Mouse (Mus musculus): ENCODE data around the gene Tnfaip1. TPM values are rescaled to one million over a fixed set of nuclear protein-coding genes. Genes with fewer than 3 reads are reported as not detected.
"Not testable (repeated sequence)": the region's sequence is repeated elsewhere in the genome, so short reads cannot be mapped to it uniquely, and the experiment has no call there.

Gene Tnfaip1
- total RNA-seq (2015; ENCODE audit: low replicate concordance) (0.58 and 2.1 TPM in 2 replicates), total RNA-seq (2017; ENCODE audit: low replicate concordance) (0.60 and 1.5 TPM in 2 replicates)

- peak; percentile 96 for ATAC-seq (replicated peaks; ENCODE audit: low FRiP score, poor library complexity, severe bottlenecking)
Observed at GRCm38 (mm10) chr11:78536080-78536689, at the start of gene Tnfaip1, which contains the start of gene Ift20. Tnfaip1 (minus strand) TSS chr11:78536332. Ift20 (plus strand) TSS chr11:78536361.

DNA sequence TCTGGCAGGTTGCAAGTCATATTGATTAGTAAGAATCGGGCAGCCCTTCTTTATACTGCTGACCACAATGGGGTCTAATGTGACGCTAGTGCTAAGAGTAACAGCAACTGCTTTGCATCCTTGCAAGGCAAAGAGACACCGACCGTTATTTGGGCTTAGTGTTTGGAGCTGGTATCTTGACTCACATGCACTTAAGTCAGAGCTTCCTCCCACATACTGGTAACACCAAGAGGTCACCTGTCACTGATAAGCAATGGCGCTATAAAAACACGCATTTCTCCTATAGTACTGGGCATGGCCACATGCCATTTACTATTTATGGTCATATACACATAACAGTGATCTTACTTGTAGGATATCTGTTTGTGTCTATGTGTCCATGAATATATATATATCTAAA lies 46.7 kb upstream of the Tnfaip1 start:
- ATAC-seq (replicated peaks; ENCODE audit: low FRiP score, poor library complexity, severe bottlenecking), result no peak

DNA sequence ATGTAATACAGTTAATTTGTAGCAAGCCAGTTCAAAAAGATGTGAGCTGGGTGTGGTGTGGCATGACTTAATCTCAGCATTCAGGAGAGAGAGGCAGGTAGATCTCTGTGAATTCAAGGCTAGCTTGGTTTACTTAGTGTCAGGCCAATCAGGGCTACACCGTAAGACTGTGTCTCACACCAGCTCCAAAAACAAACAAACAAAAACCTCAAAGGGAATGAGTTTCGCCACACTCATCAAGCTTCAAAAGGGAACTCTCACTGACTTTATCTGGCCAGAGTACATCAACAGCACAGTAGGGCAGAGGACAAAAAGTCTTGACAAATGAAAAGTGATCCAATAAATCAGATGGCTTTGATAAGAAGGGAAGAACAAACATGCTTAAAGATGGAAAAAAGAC lies 38.8 kb upstream of the Tnfaip1 start:
- no peak for ATAC-seq (replicated peaks; ENCODE audit: low FRiP score, poor library complexity, severe bottlenecking)

- ATAC-seq (replicated peaks; ENCODE audit: low FRiP score, poor library complexity, severe bottlenecking), result no peak
Observed at GRCm38 (mm10) chr11:78574536-78574935, 38.4 kb upstream of the Tnfaip1 start.

- ATAC-seq (replicated peaks; ENCODE audit: low FRiP score, poor library complexity, severe bottlenecking), result not testable (repeated sequence)
Observed at GRCm38 (mm10) chr11:78574031-78574430, 37.9 kb upstream of the Tnfaip1 start.

DNA sequence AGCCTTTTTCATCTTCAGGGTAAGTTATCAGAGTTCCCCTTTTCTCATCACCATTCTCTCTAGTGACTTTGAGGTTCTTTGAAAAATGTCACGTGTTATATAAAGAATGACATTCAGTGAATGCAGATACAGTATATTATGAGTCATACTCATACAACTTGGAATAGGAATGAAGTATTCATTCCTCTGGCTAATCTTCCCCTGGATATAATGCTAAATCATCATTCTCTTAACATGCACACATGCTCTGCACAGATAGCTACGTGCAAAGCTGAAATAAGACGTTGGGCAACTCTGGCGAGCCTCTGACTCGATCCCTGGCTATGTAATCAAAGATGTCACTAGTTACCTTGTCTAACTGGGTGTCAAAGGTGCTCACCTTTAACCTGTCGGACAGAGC lies 35.7 kb upstream of the Tnfaip1 start:
- no peak for ATAC-seq (replicated peaks; ENCODE audit: low FRiP score, poor library complexity, severe bottlenecking)

GRCm38 (mm10) chr11:78571441-78571840 lies 35.3 kb upstream of the Tnfaip1 start:
- ATAC-seq (replicated peaks; ENCODE audit: low FRiP score, poor library complexity, severe bottlenecking), result no peak

DNA sequence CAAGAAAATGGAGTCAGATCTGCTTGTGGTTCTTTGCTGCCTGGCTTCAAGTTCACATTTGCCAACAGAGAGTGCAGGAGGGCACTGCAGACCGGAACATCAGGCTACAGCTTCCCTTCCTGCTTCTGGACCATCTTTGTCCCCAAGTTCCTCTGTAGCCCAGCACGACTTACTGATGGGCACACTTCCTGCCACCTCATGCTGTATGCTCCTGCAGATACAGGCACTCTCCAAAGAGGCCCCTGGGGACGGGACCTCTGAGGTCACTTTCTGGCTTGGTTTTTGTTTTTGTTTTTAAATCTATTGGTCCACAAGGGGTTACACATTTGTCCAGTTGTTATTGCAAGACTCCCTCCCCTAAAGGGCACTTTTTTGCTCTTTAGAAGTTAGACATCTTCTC lies 33.7 kb upstream of the Tnfaip1 start:
- ATAC-seq (replicated peaks; ENCODE audit: low FRiP score, poor library complexity, severe bottlenecking), result no peak

DNA sequence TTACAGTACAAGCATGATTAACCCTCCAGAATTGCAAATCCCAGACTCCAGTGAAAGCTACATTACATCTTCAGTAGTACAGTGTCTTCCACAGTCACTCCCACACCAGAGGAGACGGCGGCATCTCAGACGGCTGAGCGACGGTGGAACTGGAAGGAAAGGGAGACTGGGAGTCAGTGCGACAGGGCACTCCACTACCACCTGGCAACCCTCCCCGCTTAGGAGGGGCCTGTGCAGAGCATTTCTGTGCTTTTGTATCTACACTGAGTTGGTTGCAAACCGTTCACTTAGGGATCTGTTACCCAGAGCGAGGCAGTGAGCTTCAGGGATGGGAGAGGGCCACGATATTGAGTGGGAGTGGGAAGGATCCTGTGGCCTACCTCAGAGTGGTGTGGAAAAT lies 32.7 kb upstream of the Tnfaip1 start:
- no peak for ATAC-seq (replicated peaks; ENCODE audit: low FRiP score, poor library complexity, severe bottlenecking)

DNA sequence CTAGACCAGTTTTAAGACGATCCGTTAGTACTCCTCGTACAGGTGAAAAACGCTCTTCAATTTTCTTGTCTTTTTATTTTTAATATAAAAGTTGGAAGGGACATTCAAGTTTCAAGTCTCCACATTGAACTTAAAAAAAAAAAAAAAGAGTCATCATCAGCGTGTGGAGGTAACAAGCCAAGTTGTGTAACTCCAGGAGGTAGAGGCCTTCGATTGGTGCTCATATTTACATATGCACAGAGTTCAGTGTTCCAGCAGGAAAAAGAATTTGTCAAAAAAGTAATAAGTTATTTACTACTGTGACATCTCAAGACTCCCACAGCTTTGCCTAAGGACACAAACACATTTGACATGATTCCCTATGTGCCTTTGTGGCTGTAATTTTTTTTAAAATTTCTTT lies 31.5 kb upstream of the Tnfaip1 start:
- no peak for ATAC-seq (replicated peaks; ENCODE audit: low FRiP score, poor library complexity, severe bottlenecking)

DNA sequence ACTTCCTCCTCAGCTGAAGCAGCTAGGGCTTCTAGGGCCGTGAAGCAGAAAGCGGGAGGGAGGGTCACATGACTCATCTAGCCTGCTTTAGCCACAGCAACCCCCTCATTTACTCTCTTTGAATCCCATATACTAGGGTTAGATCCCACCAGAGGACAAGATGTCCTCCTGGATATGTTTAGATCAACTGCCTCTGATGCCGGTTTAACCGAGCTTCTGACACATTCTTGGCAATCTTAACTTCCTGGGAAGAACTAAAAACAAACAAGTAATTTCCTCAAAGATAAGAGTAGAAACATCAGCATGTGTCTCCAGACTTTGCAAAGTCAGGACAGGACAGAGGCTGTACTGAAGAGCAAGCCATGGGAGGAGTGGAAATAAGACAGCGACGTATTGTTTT lies 30.6 kb upstream of the Tnfaip1 start:
- no peak for ATAC-seq (replicated peaks; ENCODE audit: low FRiP score, poor library complexity, severe bottlenecking)

DNA sequence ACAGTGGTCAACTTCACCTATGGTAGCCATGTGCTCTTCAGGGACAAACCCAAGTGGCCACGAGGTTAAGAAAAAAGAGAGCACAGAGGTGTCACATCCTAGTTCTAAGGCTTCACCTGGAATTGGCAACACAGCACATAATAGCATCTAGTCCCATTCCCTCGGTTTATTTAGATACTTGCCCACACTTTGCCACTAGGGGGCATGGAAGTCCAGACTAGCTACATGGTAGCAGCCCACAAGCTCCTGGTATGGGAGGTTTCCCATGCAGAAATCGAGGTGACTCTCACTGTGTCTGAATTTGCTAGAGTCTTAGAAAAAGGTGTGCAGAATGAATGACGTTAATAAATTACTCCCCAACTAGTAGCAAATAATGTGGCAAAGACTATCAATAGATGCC lies 24.3 kb upstream of the Tnfaip1 start:
- peak; percentile 78 for ATAC-seq (replicated peaks; ENCODE audit: low FRiP score, poor library complexity, severe bottlenecking)

GRCm38 (mm10) chr11:78557241-78557640 lies 21.1 kb upstream of the Tnfaip1 start:
- 0 out of 2 replicates have a peak, but pooled peaks have one; percentile 5 for ATAC-seq (replicated peaks; ENCODE audit: low FRiP score, poor library complexity, severe bottlenecking)

- ATAC-seq (replicated peaks; ENCODE audit: low FRiP score, poor library complexity, severe bottlenecking), result no peak
Observed at GRCm38 (mm10) chr11:78556070-78556469, 19.9 kb upstream of the Tnfaip1 start.

DNA sequence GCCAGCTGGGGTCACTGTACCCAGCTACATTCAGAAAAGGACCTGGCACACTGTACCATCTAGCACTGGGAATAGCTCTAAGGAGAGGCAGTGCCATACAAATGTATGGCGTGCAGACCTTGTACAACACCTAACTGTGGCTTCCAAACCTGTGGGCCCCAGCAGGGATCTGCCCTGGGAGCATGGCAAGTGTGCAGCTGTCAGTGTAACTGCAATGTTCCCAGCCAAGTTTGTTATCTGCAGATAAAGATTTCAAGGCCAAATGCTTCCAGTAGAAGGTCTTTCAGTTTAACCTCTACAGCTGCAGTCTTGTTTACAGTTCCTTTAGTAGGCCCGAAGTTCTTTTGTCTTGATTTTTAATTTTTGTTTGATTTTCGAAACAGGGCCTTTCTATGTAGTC lies 19.5 kb upstream of the Tnfaip1 start:
- no peak for ATAC-seq (replicated peaks; ENCODE audit: low FRiP score, poor library complexity, severe bottlenecking)

- no peak; the same call in 1 of the 2 replicates for ATAC-seq (replicated peaks; ENCODE audit: low FRiP score, poor library complexity, severe bottlenecking)
Observed at GRCm38 (mm10) chr11:78551059-78551398, 14.9 kb upstream of the Tnfaip1 start.

DNA sequence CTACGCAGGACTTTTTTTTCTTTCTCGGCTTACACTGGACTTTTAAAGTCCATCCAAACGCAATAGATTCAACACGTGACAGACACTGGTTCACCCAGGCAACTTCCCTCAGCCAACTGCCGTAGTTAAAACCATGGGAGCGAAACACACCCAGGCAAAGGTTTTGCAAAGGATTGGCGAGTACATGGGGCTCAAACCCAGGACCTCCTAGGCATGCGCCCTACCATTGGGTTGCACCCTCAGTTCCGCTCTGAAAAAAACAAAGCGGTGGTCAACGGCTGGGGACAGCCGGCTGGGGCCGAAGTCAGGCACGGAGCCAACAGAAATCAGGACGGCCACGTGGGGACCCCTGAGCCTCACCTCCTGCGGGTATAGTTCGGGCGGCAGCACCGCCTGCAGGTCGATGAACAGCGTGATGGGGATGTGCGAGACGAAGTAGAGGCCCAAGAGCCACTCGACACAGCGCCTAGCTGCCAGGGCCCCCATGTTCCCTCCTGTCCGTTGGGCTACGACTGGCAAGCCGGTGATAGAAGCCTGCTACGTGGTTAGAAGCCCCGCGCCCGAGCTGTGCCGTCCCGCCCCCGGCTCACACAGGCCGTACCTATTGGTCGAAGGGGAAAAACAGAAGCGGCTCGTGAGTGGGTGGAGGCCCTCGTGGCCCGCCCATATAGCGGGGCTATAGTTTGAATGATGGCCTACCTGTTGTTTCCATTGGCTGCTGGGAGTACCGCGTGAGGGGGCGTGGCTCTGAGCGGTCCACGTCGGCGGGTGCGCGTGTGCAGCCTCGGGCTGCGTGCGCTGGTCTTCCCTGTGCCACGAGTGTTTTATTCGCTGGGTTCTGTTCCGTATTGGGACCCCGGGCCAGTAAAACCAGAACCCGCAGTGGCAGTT lies 14.3 kb upstream of the Tnfaip1 start, which contains the start of gene Tmem97:
TSS of gene Tmem97 (minus strand) at position 610 of the 891 bp plus-strand sequence.
- ATAC-seq (replicated peaks; ENCODE audit: low FRiP score, poor library complexity, severe bottlenecking), result peak; percentile 99

DNA sequence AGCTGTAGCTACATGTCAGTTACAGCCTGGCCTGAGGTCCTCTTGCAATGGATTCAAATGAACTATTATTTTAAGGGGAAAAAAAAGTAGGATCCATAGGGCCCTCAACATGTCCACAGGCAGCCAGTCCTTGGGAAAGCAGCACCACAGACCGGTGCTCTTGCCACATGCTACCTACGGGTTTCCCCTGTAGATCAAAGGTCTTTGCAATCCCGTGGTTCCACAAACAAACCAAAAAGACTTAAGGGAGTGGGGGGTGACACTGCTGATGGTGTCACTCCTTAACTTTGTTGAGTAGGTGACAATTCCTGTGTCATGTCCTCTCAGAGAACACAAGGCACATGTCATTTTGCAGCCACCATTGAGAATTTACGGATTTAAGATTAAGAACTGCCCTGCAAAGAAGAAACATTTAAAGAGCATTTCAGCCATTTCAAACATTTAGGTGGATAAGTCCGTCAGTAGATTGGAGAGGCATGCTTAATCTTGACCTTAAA lies 13.4 kb upstream of the Tnfaip1 start:
- ATAC-seq (replicated peaks; ENCODE audit: low FRiP score, poor library complexity, severe bottlenecking), result no peak

DNA sequence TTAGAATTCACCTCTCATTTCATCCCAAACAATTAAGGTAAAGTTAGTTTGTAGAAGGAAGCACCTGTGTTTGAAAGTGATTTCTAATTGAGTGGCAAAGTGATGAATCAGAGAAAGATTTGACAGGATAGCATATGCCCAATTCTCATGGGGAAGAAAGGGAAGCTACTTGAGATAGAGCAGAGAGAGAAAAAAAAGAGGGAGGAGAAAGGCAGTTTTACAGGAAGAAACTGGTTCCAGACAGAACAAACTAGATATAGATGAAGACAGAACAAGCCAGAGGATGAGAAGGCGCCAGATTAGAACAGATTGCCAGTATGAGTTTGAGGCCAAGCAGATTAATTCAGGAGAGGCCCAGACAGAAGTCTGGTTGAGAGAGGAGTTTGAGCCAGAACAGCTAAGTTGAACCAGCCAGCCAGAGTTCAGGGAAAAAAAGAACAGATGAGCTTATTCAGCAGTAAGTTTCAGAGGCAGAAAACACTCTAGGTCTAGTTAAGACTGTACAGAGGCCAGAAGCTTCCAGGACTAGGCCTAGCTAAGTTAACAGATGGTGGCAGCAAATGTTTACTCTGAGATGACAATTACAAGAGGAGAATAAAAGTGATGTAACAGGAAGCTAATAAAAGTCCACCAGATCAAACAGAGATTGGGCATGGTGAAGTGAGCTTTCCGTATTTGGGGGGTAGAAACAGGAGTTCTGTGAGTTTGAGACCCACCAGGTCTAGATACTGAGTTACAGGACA lies 11.8 kb upstream of the Tnfaip1 start:
- ATAC-seq (replicated peaks; ENCODE audit: low FRiP score, poor library complexity, severe bottlenecking), result no peak

GRCm38 (mm10) chr11:78545181-78545580 lies 9.0 kb upstream of the Tnfaip1 start:
- no peak for ATAC-seq (replicated peaks; ENCODE audit: low FRiP score, poor library complexity, severe bottlenecking)

Measured in erythroblast, adult 5-6 weeks (primary cell).